Mouse (Mus musculus): ENCODE results near the gene AW011738.

The AW011738 gene

DNA sequence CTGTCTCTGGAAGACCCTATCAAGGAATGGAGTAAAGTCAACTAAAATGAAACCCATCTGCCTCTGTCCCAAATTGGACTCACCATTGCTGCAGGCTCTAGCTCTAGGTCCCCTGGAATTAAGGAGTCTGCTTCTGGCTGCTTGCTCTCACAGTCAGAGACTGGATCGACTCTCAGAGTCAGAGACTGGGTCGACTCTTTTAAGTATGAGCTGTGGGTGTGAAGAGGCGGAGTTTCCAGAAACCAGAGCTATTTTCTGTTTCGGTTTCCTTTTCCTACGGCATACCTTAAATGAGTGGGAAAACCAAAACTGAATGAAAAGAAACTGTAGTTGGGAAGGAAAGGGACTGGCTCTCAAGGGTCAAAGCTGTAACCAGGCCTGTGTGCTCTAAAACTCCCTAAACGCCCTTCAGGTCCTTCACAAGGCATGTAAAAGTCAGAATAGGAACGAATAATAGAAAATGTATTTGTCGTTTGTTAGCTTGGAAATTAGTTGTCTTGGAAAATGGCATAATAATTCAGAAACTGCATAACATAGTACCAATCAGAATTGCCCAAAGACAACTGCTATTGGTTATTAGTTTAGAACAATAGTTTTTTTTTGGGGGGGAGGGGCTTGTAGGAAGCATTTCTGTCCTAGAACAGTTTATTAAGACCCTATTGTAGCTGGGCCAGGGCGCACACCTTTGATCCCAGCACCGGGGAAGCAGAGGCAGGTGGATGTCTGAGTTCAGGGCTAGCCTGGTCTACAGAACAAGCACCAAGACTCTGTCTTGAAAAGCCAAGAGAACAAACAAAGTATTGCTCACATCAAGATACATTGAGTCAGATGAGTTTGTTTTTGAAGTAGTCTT, 2.3 kb upstream of the AW011738 start, which contains the start of gene Isg15:
TSS of gene Isg15 (minus strand) at position 196 of the 853 bp plus-strand sequence.
- no peak for DNase-seq

DNA sequence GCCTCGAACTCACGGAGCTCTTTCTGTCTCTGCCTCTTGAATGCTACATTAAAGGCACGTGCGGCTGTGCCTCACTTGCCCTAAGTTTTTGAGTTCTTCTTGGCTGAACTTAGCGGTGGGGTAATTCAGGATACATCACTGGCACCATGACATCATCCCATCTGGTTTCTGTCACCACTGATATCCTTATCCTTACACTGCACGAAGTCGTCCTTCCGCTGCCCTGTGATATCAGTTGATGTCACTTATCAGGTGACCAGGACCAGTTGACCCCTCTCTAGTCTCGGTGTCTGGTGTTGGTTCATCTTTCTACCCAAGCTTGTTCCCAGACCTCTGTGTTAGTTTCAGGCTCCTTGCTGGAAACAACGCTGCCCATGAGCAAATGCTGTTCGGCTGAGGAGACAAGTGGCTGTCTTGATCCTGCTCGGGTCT, 626 bp upstream of the AW011738 start:
- DNase-seq, result peak; percentile 96

DNA sequence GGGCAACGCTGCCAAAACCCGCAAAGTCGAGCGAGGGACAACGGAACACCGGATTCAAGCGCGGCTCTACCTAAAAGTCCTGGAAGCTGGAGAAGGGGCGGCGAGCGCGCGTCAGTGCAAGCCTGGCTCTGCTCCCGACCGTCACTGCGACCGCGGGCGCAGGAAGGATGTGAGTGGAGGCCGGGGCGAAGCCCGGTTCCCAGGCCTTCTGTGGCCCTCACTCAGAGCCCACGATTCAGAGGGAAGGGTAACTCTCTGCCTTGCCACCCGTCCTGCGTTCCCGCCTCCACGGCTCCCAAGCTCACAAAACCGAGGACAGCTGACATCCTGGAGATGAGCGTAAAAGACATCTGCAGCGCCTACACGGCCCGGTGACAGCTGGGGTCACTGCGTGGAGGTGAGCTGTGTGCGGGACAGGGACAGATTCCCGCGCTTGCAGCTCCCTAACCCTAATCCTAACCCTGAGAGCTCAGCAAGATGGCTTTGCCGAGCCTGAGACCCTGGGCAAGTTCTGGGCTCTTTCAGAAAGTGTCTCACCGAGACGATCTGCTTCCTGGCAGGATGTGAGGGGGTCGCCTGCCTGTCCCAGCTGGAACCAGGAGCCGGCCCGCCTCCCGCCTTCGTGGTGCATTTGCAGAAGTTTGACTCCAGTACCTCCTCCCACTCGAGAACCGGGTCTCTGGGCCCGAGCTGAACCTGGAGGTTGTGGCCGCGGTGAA, 468 bp downstream of the AW011738 start:
- DNase-seq, result peak; percentile 95

DNA sequence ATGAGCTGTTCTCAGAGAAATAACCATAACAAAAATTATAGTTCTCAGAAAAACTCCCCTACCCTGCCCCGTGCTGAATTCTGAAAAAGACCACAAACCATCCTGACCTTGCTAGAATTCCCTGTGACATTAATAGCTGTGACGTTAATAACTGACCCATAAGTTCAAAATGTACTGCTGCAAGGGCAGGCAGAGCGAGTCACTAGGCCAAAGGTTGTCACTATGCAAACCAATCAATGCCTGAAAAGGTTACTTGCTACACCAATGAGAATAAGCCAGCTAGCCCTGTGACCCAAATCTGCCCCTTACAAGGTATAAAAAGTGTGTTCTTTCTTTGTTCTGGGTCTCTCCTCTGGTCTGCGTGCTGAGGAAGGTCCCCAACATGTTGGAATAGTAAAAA, 5.8 kb downstream of the AW011738 start:
- no peak for DNase-seq

DNA sequence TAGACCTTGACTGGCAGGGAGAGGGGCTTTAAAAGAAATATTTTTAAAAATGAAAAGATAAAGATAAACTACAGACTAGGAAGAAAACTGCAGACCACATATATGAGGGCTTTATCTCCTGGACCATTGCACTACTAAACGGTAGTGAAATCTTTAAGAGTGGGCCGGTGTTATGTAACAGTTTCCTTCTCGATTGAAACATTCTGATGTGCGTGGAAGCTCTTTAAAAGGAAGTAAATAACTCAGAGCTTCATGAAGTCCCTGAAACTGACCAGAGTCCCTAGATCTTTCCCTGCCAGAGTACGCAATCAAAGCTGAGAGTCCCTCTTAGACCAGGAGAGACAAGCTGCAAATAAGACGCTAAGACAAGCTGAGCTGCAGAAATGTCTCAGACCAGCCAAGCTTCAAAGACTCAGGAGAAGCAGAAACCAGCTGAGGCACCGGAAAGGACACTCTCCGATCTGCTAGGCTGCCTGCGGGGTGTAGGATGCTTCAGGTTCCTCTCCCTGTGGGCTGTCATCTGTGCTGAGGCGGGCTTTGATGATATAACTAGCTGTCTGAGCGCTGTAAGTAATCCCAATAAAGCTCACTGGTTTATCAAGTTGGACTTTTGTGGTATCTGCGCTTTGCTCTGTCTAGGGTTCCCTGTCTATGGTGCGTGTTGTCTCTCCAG, 7.0 kb downstream of the AW011738 start:
- DNase-seq, result no peak

DNA sequence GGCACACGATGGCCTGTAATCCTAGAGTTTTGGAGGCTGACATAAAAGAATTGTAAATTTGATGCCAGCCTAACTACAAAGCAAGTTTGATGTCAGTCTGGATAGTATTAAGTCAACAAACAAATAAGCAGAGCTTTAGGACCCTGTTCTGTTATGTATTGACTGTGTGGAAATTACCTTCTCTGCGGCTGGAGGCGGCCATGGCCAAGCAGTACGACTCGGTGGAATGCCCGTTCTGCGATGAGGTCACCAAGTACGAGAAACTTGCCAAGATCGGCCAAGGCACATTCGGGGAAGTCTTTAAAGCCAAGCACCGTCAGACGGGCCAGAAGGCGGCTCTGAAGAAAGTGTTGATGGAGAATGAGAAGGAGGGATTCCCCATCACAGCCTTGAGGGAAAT, 10.0 kb downstream of the AW011738 start:
- peak; percentile 63 for DNase-seq

DNA sequence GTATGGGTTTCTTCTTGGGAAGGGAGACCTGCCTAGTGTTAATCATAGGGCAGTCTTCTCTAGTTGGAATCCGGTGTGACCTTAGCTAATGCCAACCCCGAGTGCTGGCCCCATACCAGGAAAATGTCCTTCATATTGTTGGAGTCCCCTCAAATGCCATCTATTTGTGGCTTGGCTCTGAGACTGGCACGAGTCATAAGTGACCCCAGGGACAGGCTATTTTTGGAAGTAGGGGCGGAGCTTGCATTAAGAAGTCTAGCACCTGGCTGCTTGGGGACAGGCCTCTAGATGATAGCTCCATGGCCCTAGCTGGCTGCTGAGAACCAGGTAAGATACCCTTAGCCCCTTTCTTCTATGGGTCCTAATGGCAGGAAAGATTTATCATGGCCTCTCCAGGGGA, 12.5 kb downstream of the AW011738 start, which contains the start of gene Perm1:
TSS of gene Perm1 (plus strand) at position 220 of the 400 bp plus-strand sequence.
- DNase-seq, result peak; percentile 98

DNA sequence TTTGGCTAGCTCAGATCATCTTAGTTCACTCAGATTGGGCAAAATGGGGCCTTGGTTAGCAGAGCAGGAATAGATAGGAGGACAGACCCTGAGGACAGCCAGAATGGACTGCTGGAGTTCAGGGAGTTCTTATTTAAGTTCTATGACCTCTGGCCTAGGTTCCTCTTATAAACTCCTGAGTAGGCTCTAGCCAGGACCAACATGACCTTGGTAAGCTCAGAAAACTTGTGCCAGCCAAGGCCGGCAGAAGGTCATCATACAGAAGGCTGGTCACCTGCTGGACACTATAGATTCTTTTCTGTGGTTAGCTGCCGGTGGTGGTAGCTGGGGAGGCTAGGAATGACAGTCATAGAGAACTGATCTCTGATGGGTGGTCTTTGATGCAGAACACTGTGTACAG, 13.1 kb downstream of the AW011738 start:
- DNase-seq, result no peak

DNA sequence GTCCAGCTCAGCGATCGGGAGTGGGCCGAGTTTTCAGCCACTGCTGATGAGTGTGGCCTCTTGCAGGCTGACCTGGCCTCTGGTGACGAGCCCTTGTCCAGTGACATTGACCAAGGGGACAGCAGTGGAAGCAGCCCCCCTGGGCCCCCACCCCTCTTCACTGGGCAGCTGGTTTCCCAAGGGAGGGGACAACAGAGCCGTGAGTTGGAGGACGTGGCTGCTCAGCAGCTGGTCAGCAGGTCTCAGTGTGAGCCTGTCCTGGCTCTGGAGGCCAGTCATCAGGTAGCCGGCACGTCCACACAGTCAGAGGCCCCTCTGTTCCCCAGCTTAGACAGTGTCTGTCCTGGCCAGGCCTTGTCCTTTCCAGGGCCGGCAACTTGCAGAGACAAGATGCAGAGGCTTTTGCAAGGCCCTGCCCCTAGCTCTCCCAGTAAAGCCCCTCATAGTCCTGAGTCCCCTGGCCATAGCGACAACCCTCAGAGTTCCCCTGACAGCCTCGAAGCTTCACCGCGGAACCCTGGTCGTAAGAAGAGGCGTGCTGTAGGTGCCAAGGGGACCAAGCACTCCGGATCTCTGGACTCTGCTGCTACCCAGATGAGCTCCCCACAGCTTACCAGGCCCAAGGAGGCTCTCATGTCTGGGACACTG, 14.0 kb downstream of the AW011738 start:
- peak; percentile 97 for DNase-seq

DNA sequence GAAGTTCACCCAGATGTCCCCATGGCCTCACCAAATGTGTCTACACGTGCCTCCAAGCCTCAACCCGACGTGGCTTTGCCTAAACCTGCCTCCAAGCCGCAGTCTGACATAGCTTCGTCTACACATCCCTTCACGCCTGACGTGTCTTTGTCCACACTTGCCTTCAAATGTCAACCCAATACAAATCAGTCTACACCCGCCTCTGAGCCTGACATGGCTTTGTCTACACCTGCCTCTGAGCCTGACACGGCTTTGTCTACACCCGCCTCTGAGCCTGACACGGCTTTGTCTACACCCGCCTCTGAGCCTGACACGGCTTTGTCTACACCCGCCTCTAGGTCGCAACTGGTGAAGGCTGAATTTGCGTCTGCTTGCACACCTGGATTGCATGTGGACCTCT, 14.7 kb downstream of the AW011738 start:
- peak; percentile 95 for DNase-seq

DNA sequence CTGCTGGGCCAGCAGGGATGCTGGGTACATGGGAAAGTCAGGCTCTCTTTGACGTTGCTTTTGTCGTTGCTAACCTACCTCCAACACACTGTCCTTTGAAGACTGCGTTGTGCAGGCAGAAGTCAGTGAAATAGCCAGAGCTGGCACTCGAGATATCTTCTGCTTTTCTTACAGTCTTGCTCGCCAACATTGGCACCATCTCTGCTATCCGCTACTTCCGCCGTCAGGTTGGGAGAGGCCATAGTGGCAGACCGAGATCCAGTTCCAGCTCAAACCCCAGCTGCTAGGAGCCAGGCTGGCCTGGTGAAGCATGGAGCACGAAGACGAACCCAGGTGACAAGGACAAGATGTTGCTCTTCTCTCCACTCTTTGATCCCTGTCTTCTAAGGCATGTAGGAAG, 16.8 kb downstream of the AW011738 start:
- no peak for DNase-seq

DNA sequence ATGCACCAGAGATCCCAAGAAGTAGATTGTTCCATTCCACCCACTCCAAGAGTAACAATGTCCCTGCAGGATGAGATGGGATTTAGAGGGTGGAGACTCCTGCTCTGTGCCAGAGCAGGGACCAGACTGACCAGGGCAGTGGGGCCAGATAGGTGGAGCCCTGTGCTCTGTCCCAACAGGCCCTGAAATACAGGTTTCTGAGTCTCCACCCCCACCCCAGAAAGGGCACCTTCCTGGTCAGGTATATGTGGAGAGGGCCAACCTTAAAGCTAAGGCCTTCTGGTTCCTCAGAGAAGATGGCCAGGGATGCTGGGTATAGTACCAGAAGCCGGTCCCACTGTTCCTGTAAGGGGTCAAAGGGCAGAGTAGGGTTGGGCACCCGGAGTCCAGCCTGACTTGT, 21.2 kb downstream of the AW011738 start:
- DNase-seq, result no peak

DNA sequence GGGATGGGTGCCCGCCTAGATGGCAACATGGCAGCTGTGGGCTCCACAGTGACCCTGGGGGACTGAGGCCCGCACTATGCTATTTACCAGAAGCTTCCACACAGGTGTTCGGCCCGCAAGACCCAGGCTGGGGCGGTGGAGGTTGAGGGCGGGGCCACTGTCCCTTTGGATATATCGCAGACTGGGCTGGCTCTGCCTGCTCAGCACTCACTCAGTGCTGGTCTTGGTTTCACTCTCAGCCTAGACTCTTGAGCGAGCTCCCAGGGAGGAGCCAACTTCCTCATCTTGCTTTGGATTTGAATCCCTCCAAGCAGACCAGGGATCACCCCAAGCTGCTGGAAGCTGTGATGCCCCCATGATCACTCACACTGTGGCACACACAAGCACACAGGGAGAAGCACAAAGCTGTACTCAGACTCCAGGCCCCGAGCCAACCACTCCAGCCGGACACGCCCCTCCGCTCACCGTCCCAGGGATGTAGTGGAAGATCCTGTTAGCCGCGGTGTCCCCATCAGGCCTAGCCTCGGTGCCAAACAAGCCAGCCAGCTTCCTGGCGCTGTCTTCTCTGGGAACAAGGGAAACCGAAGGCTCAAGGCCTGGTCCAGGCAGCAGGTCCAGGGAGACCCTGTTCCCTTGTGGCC, 24.8 kb downstream of the AW011738 start:
- peak; percentile 96 for DNase-seq

DNA sequence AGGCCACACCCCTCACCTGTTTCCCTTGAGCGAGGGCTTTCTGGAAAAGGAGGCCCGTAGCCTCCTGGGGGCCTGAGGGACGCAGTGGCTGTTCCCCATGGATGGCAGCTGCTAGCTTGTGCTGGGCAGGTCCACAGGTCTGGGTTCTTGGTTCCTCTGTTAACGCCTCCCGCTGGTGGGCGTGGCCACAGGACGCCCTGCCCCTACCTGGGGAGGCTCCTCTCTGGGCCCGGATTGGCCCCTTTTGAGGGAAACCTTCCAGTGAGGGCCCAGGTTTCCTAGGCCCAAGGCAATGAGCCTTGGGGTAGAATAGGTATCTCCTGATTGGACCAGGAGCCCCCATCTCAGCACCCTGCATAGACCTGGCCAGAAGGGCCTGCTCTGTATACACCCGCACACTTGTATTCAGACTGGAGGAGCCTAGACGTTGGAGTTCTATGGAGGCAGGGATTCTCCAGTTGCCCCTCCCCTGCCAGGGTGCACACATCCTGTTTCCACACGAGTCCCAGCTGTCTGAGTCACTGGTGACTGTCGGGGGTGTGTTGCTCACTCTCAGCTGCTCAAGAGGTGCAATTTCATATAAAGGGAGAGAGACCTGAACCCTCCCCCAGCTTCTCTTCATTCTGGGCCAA, 25.4 kb downstream of the AW011738 start:
- DNase-seq, result peak; percentile 94

DNA sequence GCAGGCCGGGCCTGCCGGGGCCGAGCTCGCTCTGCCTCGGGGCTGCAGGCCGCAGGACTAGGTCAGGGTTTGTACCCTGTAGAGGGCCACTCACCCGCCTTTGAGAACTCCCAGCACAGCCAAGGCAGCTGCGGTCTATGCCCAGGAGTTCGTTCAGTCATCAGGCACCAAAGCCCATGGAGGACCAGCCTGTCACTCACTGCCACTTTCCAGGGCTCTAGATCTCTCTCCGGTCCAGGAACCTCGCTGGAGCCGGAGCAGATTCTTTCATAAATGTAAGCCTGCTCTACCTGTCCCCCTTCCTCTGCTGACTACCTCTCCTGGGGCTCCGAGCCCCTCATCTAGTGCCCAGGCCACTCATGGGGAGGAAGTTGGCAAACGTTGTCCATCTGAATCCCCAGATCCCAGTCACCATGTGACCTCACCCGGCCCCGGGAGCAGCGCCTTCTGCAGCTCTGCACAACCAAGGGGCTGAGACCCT, 31.0 kb downstream of the AW011738 start:
- DNase-seq, result peak; percentile 94

DNA sequence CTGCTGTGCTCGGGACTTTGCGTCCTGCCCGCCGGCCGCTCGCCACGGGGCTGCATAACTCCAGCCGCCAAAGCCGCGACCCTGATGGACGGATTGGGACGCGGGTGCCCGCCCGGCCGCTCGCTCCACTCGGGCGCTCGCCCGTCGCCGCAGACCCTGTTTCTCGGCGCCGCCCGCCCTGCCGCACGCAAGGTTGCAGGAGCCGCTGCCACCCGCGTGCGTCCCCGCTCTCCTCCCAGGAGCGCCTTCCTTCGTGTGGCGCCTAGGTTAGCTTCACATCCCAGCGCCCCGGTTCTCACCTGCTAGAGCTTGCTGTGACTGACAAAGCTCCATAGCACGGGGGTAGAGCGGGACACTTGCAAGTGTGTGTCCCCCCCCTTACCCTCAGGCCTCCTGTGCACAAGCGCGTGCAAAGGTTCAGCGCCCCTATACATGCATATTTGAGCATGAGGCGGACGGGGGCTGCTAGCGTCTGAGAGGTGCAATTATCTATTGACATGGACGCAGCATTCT, 31.7 kb downstream of the AW011738 start, which contains the start of gene Plekhn1:
TSS of gene Plekhn1 (minus strand) at position 157 of the 513 bp plus-strand sequence.
- DNase-seq, result peak; percentile 98

DNA sequence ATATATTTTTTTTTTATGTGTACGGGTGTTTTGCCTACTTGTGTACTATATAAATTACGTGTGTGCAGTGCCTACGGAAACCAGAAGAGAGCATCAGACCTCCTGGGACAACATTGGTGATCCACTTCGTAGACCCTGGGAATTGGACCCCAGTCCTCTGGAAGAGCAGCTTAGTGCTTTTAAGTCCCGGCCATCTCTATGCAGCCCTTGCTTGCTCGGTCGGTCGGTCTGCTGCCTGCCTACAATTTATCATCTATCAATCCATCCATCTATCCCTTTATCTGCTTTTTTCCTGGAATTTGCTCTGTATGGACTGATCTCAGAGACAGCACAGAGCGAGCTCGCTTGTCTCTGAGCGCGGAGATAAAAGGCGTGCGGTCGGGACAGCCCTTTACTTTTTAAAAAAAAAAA, 32.3 kb downstream of the AW011738 start:
- DNase-seq, result no peak

DNA sequence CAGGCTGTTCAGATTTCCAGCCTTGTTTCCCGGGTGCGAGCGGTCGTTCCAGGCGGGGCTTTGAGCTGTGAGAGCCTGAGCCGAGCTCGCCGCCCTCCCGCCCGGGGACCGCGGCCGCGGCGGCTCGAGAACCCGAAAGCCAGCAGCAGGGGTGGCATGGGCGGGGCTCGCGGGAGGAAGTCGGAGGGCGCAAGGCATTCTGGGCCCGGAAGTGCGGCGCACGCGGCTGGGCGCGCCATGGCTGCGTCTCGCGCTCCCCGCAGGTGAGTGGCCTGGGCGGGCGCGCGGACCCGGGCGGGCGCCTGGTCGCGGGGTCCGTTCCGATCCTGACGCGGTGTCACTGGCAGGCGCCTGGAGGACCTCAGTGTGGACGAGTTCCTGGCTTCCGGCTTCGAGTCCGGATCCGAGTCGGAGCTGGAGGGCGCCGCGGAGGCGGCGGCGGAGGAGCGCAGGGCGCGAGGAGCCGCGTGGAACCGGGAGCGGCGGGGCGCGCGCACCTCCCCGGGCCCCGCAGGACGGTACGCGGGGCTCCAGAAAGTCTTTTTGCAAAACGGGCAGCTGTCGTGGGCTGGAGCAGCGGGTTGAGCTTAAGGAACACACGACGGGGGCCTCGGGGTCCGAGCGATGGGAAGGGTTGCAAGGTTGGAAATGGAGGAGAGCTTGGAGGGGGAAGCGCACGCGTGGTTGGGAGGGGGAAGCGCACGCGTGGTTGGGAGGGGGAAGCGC, 32.9 kb downstream of the AW011738 start, which contains the start of gene Noc2l:
TSS of gene Noc2l (plus strand) at position 203 of the 726 bp plus-strand sequence.
- DNase-seq, result peak; percentile 99

DNA sequence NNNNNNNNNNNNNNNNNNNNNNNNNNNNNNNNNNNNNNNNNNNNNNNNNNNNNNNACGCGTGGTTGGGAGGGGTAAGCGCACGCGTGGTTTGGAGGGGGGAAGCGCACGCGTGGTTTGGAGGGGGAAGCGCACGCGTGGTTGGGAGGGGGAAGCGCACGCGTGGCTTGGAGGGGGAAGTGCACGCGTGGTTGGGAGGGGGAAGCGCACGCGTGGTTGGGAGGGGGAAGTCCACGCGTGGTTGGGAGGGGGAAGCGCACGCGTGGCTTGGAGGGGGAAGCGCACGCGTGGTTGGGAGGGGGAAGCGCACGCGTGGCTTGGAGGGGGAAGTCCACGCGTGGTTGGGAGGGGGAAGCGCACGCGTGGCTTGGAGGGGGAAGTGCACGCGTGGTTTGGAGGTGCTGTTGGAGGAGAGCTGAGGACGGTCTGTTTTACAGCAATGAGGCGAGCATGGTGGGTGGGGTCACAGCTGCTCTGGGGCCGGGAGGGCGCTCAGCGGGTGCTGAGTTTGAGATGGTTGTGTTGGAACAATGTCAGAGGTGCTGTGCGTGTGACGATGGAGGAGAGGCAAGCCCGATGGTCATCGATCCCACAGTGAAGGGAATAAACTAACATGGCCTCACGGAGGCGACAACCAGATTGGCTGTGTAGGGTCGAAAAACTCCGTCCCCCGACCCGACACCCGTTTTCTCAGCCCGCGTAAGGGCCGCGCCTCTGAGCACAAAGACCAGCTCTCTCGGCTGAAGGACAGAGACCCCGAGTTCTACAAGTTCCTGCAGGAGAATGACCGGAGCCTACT, 33.7 kb downstream of the AW011738 start:
- no peak for DNase-seq

DNA sequence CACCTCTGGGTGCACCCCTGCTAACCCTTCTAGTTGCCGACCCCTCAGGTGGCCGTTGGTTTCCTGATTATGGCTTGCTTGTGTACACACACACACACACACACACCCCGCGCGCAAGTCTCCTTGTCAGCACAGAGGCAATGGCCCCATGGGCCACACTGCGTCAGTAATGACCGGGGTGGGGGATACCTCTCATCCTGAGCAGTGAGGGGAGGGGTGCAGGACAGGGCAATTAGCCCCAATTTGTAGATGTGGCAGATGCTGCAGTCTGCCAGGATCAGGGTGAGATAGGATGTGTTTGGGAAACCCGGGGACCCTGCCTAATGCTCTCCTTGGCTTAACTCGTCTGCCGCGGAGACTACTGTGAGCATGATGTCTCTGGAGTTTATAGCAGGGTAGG, 46.5 kb downstream of the AW011738 start:
- DNase-seq, result no peak
